Mouse (Mus musculus): ENCODE data around the gene Prm1.
"Not testable (repeated sequence)": the region's sequence is repeated elsewhere in the genome, so short reads cannot be mapped to it uniquely, and the experiment has no call there.

Prm1 gene

GRCm38 (mm10) chr16:10805789-10806527 is at the start of gene Prm1:
TSS of gene Prm1 (minus strand) at chr16:10805839.
- in situ Hi-C loops (cut with MboI) = no loop called here

DNA sequence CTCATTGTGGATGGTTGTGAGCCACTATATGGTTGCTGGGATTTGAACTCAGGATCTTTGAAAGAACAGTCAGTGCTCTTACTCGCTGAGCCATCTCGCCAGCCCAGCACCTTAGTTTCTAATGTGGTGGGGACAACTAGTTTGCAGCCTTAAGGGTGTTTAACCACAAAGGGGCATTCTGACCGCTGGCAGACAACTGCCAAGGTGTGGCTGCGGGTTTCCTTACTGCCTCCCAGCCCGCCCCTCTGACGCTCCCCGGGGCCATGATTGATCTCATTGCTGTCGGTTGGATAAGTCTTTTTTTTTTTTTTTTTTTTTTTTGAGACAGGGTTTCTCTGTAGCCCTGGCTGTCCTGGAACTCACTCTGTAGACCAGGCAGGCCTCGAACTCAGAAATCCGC is 46.6 kb upstream of the Prm1 start:
- in situ Hi-C loops (cut with MboI) = not testable (repeated sequence)

GRCm38 (mm10) chr16:10850905-10851304 is 45.3 kb upstream of the Prm1 start:
- in situ Hi-C loops (cut with MboI) = no loop called here

- in situ Hi-C loops (cut with MboI) = no loop called here
Observed at GRCm38 (mm10) chr16:10849965-10850861, 44.6 kb upstream of the Prm1 start.

DNA sequence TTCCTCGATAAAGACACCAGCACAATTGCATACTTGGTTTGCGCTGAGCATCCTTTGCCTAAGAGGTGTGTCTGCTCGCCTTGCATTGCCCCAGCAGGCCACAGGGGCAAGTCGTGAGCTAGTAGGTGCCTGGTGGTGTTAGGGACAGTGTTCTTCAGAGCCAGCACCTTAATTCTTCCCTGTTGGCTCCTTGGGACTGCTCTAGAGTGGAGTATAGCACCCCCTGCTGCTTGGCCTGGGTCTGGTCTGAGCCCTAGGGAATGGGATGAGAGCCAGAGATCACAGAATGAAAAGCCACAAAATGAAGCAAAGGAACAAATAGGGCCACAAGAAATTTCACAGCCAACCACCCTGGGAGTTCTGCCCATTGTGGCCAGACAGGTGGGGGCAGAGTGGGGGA is 40.9 kb upstream of the Prm1 start:
- in situ Hi-C loops (cut with MboI) = no loop called here

DNA sequence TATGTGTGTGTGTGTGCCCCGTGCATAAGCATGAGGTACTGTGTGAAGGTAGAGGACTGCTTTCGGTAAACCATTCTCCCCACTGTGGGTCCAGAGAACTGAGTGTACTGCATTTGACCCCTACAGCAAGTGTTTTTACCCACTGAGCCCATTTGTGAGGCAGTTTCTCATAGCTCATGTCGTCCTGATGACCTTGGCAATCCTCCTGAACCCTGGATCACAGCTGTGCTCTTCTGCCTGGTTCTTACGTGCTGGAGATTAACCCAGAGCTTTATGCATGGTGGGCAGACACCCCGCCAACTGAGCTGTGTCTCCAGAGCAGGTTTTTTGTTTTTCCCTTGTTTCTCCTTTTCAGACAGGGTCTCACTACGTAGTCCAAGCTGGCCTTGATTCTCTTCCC is 40.3 kb upstream of the Prm1 start:
- in situ Hi-C loops (cut with MboI) = no loop called here

DNA sequence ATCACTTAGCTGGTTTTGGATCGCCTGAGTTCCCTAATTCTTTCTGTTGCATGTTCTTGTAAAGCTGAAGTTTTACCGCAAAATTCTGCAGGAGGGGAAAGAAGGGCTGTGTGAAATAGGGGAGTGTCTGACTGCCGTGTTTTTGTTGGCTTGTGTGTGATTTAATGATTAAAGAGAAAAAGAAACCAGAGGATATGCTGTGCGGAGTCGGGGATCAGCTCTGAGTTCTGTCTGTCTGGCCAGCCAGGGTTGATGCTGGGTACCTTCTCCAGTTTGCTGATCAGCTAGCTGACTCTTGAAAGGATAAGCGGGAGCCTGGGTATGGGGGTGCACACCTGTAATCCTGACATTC is 38.7 kb upstream of the Prm1 start:
- in situ Hi-C loops (cut with MboI) = no loop called here

DNA sequence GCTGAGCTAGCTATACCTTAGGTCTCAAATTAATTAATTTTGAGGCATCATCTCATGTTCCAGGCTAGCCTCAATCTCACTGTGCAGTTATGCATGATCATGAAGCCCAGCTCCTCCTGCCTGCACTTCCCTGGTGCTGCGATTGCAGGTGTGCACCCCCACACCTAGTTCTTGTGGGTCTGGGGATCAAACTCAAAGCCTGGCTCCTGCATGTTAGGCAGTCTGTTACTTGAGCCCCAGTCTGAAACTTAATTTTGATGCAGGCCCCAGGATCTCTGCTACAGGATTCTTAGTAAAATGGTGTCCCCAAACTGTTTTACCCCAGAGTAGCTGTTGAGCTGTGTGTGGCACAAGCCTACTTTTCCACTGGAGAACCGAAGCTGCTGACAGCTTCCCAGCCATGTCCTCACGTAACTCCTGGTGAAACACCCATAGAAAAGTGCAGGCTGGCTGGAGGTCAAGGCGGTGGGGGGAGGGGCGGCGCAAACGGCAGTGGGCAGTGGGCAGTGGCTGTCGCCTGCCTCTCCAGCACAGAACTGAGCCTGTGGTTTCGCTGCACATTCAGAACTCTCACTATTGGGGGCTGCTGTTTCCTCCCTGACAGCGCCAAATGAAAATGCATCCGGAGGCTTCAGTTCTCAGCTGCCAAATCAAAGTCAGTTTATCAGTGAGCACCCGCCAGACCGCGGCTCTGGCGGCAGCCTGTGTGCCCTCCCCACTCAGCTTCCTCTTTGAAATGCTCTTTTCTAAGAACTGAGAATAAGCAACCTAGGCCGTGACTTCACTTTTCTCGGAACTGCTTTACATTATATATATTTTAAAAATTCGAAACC is 38.1 kb upstream of the Prm1 start:
- in situ Hi-C loops (cut with MboI) = no loop called here

GRCm38 (mm10) chr16:10842282-10842855 is 36.7 kb upstream of the Prm1 start:
- in situ Hi-C loops (cut with MboI) = no loop called here

DNA sequence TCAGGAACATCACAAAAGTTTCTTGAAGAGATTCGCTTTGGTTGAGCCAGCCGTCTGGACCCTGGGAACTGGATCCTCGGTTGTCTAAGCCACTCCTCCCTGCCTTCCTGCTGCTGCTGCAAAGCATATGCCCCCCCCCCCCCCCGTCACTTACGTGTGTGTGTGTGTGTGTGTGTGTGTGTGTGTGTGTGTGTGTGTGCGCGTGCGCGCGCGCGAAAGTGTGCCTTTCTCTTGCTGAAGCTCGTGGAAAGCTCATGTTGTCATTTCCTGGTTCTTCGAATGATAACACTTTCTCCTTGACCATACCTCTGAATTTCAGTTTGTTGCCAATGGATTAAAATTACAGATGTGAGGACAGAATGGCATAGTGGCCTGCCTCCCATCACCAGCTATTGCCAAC is 34.4 kb upstream of the Prm1 start:
- in situ Hi-C loops (cut with MboI) = no loop called here

GRCm38 (mm10) chr16:10838487-10839245 is 33.0 kb upstream of the Prm1 start:
- in situ Hi-C loops (cut with MboI) = no loop called here

GRCm38 (mm10) chr16:10837903-10838302 is 32.3 kb upstream of the Prm1 start:
- in situ Hi-C loops (cut with MboI) = no loop called here

- in situ Hi-C loops (cut with MboI) = no loop called here
Observed at GRCm38 (mm10) chr16:10837250-10837649, 31.6 kb upstream of the Prm1 start.

DNA sequence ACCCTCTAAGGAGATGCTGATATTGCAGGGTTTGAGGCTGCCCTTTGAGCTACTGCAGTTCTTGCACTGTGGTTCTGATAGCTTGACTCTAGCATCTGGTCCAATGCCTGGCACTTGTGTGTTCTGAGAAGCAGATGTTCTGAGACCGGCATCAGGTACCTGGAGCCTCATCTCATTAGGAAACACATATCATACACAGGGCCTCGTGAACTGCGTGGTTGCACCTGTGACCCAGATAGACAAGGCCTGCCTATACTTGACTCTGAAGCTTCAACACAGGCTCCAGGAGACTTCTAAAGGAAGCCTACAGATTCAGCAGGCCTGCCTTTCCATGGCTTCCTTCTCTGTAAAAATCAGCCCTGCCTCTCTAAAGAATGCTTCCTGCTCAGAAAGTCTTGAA is 30.7 kb upstream of the Prm1 start:
- in situ Hi-C loops (cut with MboI) = no loop called here

DNA sequence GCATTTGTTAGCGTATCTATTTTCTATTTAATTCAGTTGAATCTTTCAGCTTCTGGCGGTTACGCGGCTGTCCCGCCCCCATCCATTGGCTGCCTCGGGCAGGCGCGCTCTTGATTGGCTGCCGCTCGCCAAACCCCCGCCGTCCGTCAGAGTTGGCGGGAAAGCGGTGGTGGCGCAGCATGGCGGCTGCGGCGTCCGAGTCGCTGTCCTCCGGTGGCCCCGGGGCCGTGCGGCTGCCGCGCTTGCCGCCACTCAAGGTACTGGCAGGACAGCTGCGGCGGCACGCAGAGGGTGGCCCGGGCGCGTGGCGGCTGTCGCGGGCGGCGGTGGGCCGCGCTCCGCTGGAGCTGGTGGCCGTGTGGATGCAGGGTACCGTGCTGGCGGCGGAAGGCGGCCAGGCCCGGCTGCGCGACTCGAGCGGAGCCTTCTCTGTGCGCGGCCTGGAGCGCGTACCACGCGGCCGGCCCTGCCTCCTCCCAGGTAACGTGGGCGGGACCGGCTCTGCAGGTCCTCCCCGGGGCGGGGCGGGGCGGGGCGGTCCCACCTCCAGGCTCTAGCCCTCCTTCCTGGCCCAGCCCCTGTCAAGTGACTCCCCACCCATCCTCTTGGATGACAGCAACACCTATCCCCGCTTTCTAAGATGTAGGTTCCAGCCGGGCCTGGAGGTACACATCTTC is 29.4 kb upstream of the Prm1 start, which contains the start of gene Rmi2:
Gene Rmi2 (plus strand): TSS at position 149 of the 677 bp plus-strand sequence.
- in situ Hi-C loops (cut with MboI) = no loop called here

DNA sequence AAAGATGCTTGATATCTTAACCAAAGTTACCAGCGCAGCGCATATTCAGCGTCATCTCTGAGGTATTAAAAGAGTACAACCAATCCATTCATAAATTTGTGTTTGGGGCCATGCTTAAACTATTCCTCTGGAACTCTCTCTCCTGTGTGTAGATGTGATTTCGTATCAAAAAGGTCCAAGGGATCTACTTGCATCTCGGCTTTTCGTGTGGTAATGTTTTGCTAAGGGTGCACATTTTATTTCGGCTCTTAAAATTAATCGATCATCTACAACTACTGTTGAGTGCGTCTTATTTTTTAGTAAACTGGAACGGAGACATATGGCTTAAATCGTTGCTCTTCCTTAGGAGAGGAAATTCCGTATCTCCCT is 28.9 kb upstream of the Prm1 start:
- in situ Hi-C loops (cut with MboI) = no loop called here

GRCm38 (mm10) chr16:10828461-10828805 is 22.8 kb upstream of the Prm1 start:
- in situ Hi-C loops (cut with MboI) = no loop called here

GRCm38 (mm10) chr16:10827766-10828460 is 22.3 kb upstream of the Prm1 start:
- in situ Hi-C loops (cut with MboI) = no loop called here

- in situ Hi-C loops (cut with MboI) = no loop called here
Observed at GRCm38 (mm10) chr16:10827269-10827668, 21.6 kb upstream of the Prm1 start.

- in situ Hi-C loops (cut with MboI) = no loop called here
Observed at GRCm38 (mm10) chr16:10825840-10826239, 20.2 kb upstream of the Prm1 start.
